Mouse (Mus musculus) testis, postnatal 10 days (tissue): ENCODE measurements at regions not wholly inside any gene's neighbourhood (a gene's known extent, or its start where the extent isn't known, plus 50 kb on each side); places are given as distances from the start of the nearest gene placed in this dataset.
A peak's percentile ranks its signal among the peaks of the same experiment; 100 is the strongest.

ENCODE experiments used
- DNase-seq: peaks from one replicate; pipeline ENCODE4 v3.0.0; 2021; ENCODE audit warnings: low spot score

DNA sequence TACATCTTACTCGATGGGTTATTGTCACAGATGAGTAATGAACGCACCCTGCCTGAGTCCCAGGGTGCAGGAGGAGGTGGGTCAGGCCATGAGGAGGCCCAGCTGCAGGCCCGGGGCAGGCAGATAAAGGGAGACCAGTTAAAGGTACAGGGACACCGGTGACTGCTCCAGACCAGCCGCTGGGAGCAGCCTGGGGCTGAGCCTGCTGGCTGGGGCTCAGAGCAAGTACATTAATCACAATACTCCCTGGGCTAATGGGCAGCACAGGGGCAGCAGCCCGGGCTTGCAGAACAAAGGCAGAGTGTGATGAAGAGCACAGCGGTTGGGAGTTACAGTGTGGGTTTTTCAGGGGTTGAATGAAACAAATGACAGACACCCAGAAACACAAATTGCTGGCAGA, 154.4 kb upstream of the Rnf219 start:
- DNase-seq = no peak

DNA sequence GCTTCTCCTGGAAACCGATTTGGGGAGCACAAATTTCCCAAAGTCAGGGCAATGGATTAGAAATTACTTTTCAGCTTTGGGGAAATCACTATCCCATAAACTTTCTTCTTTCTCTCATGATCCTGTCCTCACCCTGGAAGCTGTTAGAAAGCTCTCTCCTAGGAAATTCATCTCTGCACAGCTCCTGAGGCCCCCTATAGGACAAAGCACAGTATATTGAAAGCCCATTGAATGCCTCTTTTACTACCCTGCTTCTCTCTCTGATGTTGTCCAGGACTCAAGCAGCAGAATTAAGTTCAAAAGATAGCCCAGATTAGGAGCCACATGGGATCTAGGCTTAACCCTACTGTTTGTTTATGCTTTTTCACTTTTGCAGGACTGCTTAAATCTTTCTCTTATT, 139.3 kb upstream of the Rnf219 start:
- DNase-seq = no peak

DNA sequence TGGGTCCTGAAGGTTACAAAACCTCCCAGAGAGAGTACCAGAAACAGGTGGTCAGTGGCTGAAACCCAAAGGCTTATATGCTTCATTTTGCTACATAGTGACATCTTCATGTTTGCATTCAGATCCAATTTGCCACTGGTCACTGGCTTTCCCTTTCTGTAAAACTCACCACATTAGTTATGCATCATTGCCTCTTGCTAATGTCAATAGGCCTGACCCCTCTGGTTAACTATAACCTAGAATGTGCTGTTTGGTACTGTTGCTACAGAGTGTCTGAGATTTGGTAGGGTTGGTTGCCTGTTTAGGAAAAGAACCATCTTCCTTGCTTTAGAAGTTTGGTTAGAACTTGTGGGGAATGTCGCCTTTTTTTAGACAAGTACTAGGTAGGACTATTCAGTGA, 136.3 kb upstream of the Rnf219 start:
- no peak for DNase-seq

DNA sequence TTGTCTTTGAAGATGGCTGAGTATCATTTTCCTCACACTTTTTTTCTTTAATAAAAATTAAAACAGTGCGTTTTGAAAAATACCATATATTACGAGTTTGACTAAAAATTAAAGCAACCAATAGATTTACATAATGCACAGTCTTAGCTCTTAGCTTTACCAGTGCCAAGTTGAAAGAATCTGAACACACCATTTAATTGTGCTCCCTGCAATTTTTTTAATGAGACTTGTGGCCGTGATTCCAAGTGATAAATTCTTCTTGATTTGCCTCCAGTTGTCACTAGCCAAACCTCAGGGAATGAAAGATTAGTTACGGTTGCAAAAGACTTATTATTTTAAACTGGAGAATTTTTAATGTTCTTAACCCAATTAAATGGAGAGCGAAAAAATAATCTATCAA, 127.5 kb upstream of the Rnf219 start:
- no peak for DNase-seq

DNA sequence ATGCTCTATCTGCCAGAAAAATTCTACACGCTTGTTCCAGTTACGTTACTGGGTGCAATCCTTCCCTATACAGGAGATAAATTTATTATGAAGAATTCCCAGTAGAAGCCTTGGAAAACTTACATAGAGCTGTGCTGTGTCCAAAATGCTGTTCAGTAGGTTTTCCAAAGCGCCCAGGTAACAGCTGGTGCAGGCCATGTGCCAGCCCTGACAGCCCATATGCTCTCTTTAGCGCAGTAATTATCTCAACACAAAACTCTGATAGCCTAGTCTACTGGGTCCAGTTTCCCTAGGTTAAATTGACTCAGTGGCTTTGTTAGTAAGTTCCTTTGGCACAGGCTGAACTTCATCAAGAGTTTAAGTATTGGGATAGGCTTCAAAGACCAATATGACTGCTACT, 122.2 kb upstream of the Rnf219 start:
- DNase-seq = no peak

DNA sequence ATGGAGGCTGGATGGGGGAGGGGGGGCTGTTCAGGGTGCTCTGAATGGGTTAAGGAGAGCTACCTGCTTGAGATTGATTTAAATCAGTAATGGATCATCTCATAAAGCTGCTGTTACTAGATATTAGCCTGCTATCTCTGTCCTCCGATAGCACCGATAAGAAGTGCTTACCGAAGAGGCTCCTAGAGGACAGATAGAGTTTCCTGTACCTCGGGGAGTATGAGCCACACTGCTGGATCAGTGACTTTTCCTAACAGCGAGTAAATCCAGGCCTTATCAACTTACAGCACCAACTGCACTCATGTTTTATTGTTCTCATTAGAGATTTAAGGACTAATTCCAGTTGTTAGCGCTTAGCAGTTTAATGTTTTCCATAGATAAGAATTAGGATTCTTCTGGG, 120.3 kb upstream of the Rnf219 start:
- DNase-seq = no peak

DNA sequence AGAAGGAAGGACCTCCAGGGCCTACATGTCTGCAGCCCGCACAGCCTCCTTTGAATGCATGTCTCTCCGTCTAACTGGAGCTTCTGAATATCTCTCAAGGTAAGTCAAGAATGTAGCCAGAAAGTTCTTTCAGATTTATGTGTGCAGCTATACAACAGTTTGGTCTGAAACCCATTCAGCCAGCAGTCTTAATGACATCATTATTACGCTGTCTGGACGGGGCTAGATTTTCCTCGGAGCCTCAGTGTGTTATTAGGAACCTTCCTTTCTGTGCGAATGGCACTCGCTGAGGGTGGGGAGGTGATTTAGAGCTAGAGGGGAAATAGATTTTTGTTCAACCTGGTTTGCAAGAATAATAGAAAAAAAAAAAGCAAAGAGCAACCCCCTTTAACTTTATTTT, 116.9 kb upstream of the Rnf219 start:
- no peak for DNase-seq

DNA sequence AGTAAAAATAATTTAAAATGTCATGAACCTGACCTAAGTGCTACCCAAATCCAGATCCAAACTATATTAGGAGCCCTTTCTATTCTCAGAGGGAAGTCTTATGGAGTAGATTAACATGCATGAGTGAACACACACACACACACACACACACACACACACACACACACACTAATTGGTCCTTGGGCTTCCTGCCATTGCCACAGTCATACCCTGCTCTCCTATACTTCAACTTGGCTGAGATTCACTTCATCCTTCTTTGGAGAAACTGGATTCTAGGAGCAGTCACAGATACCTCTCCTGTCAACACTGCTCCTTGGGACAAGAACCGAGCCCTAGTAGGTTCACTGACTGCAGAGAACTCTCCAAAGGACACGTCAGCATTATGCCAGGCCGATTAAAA, 89.0 kb upstream of the Rnf219 start:
- no peak for DNase-seq

DNA sequence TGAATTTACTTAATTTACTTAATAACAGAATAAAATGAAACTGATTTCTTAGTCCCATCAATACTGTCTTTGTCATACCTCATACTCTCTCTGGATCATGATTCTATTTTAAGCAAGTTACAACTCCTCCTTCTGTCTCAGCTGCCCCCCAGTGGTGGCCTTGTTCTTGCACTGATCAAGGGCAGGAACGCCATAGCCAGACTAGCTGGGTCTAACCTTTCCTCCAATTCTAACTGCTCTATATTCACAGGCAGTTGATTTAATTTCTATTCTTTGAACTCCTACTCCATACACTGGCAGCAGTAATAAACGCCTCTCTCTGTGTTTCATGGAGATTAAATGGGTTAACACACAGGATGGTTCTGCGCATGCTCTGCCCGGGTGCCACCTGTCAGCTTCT, 87.9 kb upstream of the Rnf219 start:
- DNase-seq = peak; percentile 52

DNA sequence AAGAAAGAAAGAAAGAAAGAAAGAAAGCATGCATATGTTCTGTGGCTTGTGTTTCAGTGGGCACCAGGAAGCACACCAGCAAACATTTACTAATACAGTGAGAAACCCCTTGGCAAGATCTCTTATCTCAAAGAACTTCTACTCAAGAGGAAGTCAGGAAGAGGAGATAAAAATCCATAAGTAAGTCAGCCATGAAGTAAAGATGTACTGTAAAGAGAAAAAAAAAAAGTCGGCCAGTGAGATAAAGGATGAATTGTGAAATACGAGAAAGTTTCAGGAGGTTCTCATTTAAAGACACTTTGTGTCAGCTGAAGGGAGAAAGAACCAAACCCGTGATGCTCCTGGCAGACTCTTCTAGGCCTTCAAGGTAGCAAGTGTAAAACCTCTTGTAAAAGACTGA, 72.4 kb upstream of the Rnf219 start:
- no peak for DNase-seq
